Comparison of ENCODE assay signal across 7 mouse cellular contexts in genomic region chr10:21465362-21465761, GRCm38 (mm10).
A peak's percentile ranks its signal among the peaks of the same experiment; 100 is the strongest.
DNase-seq lines count a peak whose midpoint lies in the region; ATAC-seq and TF ChIP-seq lines count a peak whose summit lies in the region.

No protein-coding gene starts in this region.

- intact Hi-C loops in heart, adult 2 months (cut with DNase I): loop anchor here (1.0 to 10.0 kb wide), 6 partner anchors 77 to 545 kb away; no protein-coding TSS in a partner anchor

- H3K4me2 ChIP-seq in embryonic facial prominence, embryonic 11.5 days (ENCODE audit: low read depth, low read length): no peak overlapping the region
- H3K4me2 ChIP-seq in limb, embryonic 12.5 days: peak overlapping the region; percentile 16; the same call in 1 of the 2 replicates
- peak overlapping the region; percentile 41 for H3K4me2 ChIP-seq in midbrain, embryonic 16.5 days (ENCODE audit: low read length)

- DNase-seq in adrenal gland, postnatal 14 days: peak; percentile 92
- peak; percentile 96 for DNase-seq in embryonic facial prominence, embryonic 11.5 days (ENCODE audit: low spot score)
- peak; percentile 77 to 78 for DNase-seq in heart, adult 2 months
- DNase-seq in kidney, adult 2 months: peak; percentile 93
- DNase-seq in spleen, postnatal 10 days (ENCODE audit: low spot score in 2 of 2): peak; percentile 59 to 84

- H3K9me3 ChIP-seq in embryonic facial prominence, embryonic 11.5 days (replicated peaks; ENCODE audit: control insufficient read depth, low read length): no peaks in the 10 kb centered on the region
- no peaks in the 10 kb centered on the region for H3K9me3 ChIP-seq in limb, embryonic 12.5 days
- H3K9me3 ChIP-seq in midbrain, embryonic 16.5 days (replicated peaks; ENCODE audit: control insufficient read depth, low read length, poor library complexity, severe bottlenecking): no peaks in the 10 kb centered on the region

- no peak for TF ChIP-seq POLR2A in heart, adult 2 months (IDR thresholded peaks at IDR 0.05; ENCODE audit: insufficient read depth, low read depth, low read length)
- TF ChIP-seq POLR2A in kidney, adult 2 months (IDR thresholded peaks at IDR 0.05; ENCODE audit: low read depth, low read length): no peak

- 4% methylated on average over 15 of the region's 15 CpGs for WGBS in embryonic facial prominence, embryonic 11.5 days
- 2% methylated on average over 15 of the region's 15 CpGs for WGBS in heart, adult 2 months
- 2% methylated on average over 15 of the region's 15 CpGs for WGBS in kidney, adult 2 months
- WGBS in limb, embryonic 12.5 days: 4% methylated on average over 15 of the region's 15 CpGs
- WGBS in midbrain, embryonic 16.5 days: 3% methylated on average over 15 of the region's 15 CpGs

- H3K27me3 ChIP-seq in embryonic facial prominence, embryonic 11.5 days (ENCODE audit: control insufficient read depth, insufficient read depth, low read length): no peaks in the 10 kb centered on the region
- no peaks in the 10 kb centered on the region for H3K27me3 ChIP-seq in heart, adult 2 months (ENCODE audit: control insufficient read depth, insufficient read depth, low read length)
- H3K27me3 ChIP-seq in kidney, adult 2 months (replicated peaks; ENCODE audit: control insufficient read depth, insufficient read depth, low read length): no peaks in the 10 kb centered on the region
- peaks cover 6% of the 10 kb centered on the region; the same call in 1 of the 2 replicates for H3K27me3 ChIP-seq in limb, embryonic 12.5 days
- H3K27me3 ChIP-seq in midbrain, embryonic 16.5 days (ENCODE audit: control insufficient read depth, insufficient read depth, low read depth, low read length): no peaks in the 10 kb centered on the region; the same call in 1 of the 2 replicates

- no peaks in the 10 kb centered on the region for H3K36me3 ChIP-seq in embryonic facial prominence, embryonic 11.5 days (replicated peaks; ENCODE audit: control insufficient read depth, insufficient read depth, low read depth, low read length)
- H3K36me3 ChIP-seq in heart, adult 2 months (ENCODE audit: control insufficient read depth, insufficient read depth, low read length): no peaks in the 10 kb centered on the region
- no peaks in the 10 kb centered on the region for H3K36me3 ChIP-seq in kidney, adult 2 months (ENCODE audit: control insufficient read depth, insufficient read depth, low read length)
- no peaks in the 10 kb centered on the region for H3K36me3 ChIP-seq in limb, embryonic 12.5 days
- no peaks in the 10 kb centered on the region for H3K36me3 ChIP-seq in midbrain, embryonic 16.5 days (ENCODE audit: control insufficient read depth, insufficient read depth, low read length)

- H3K4me3 ChIP-seq in embryonic facial prominence, embryonic 11.5 days (ENCODE audit: low read depth, low read length): no peak overlapping the region
- H3K4me3 ChIP-seq in heart, adult 2 months: no peak overlapping the region
- no peak overlapping the region for H3K4me3 ChIP-seq in kidney, adult 2 months (ENCODE audit: insufficient read depth, low read depth, low read length)
- H3K4me3 ChIP-seq in limb, embryonic 12.5 days (replicated peaks): no peak overlapping the region
- no peak overlapping the region for H3K4me3 ChIP-seq in midbrain, embryonic 16.5 days (ENCODE audit: low read depth, low read length)

- H3K79me2 ChIP-seq in heart, adult 2 months (replicated peaks; ENCODE audit: control insufficient read depth, insufficient read depth, low read length): no peaks in the 10 kb centered on the region

- no peak overlapping the region for H3K27ac ChIP-seq in embryonic facial prominence, embryonic 11.5 days (replicated peaks; ENCODE audit: low read depth, low read length)
- H3K27ac ChIP-seq in heart, adult 2 months: no peak overlapping the region
- no peak overlapping the region for H3K27ac ChIP-seq in kidney, adult 2 months (ENCODE audit: insufficient read depth, low read depth, low read length)
- H3K27ac ChIP-seq in limb, embryonic 12.5 days: no peak overlapping the region
- no peak overlapping the region for H3K27ac ChIP-seq in midbrain, embryonic 16.5 days (ENCODE audit: low read length)

- H3K9ac ChIP-seq in embryonic facial prominence, embryonic 11.5 days (replicated peaks; ENCODE audit: low read length): no peak overlapping the region
- H3K9ac ChIP-seq in heart, adult 2 months (ENCODE audit: low read depth, low read length): no peak overlapping the region
- H3K9ac ChIP-seq in limb, embryonic 12.5 days (replicated peaks): no peak overlapping the region
- H3K9ac ChIP-seq in midbrain, embryonic 16.5 days (ENCODE audit: low read depth, low read length): no peak overlapping the region

- no peak; the same call in none of the 2 replicates for TF ChIP-seq CTCF in heart, adult 2 months (IDR thresholded peaks at IDR 0.05)
- peak; percentile 91 for TF ChIP-seq CTCF in kidney, adult 2 months (conservative IDR thresholded peaks at IDR 0.05; ENCODE audit: insufficient read depth, insufficient read length, low read depth, low read length)

- H3K4me1 ChIP-seq in embryonic facial prominence, embryonic 11.5 days (ENCODE audit: control insufficient read depth, insufficient read depth, low read length): no peaks in the 10 kb centered on the region; the same call in 1 of the 2 replicates
- peaks cover 1% of the 10 kb centered on the region; the same call in 1 of the 2 replicates for H3K4me1 ChIP-seq in heart, adult 2 months (ENCODE audit: control insufficient read depth, insufficient read depth, low read length)
- peaks cover 29% of the 10 kb centered on the region for H3K4me1 ChIP-seq in kidney, adult 2 months (ENCODE audit: control insufficient read depth, insufficient read depth, low read length)
- H3K4me1 ChIP-seq in limb, embryonic 12.5 days (replicated peaks): peaks cover 32% of the 10 kb centered on the region
- H3K4me1 ChIP-seq in midbrain, embryonic 16.5 days (ENCODE audit: control insufficient read depth, insufficient read depth, low read length): peaks cover 6% of the 10 kb centered on the region; the same call in 1 of the 2 replicates

- ATAC-seq in embryonic facial prominence, embryonic 11.5 days (replicated peaks; ENCODE audit: insufficient number of reproducible peaks, low FRiP score, low TSS enrichment, low read depth): no peak; the same call in 1 of the 2 replicates
- ATAC-seq in limb, embryonic 12.5 days (ENCODE audit: insufficient number of reproducible peaks, insufficient read depth, low FRiP score, low TSS enrichment, low read depth): no peak; the same call in 1 of the 2 replicates
- ATAC-seq in midbrain, embryonic 16.5 days: peak; percentile 81

- peak; percentile 89 for TF ChIP-seq EP300 in heart, adult 2 months (IDR thresholded peaks at IDR 0.05; ENCODE audit: insufficient read depth, low read depth, low read length)
